Mouse (Mus musculus): ENCODE data around the gene Net1. TPM values are rescaled to one million over a fixed set of nuclear protein-coding genes. Genes with fewer than 3 reads are reported as not detected.

The Net1 gene
- total RNA-seq, 2 experiments from 2014 or later: 50.6 to 53.3 TPM

DNA sequence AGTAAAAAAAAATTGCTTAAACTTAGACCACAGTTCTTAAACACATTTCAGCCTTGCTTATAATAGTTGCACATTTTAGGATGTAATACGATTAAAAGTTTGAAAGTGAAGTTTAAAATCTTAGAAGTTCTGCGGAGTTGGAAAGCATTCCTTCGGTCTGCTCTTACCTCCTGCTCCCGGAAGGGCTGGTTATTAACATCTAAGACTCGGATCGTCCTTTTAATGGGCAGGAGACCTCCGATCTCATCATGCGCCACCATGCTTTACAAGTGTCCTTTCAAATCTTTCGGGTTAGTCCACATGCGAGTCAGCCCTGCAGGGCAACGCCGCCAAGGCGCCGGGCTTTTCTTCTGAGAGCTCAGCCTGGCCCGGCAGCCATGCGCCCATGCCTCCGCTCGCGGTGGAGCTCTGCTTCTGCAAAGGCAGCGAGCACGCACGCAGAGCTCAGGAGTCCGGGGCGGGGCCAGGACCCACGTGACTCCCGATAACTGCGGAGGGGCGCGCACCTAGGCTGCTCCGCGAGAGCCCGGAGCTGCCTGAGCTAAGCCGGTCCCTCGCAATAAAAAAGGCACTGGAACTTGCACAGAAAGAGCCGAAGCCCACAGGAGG lies 24.8 kb downstream of the Net1 start:
- DNase-seq (ENCODE audit: low spot score in 2 of 2): peak; percentile 89 to 90
- intact Hi-C loops (cut with DNase I): loop anchor here (10.0 kb wide), 1 partner anchor 118 kb away; no protein-coding TSS in a partner anchor

DNA sequence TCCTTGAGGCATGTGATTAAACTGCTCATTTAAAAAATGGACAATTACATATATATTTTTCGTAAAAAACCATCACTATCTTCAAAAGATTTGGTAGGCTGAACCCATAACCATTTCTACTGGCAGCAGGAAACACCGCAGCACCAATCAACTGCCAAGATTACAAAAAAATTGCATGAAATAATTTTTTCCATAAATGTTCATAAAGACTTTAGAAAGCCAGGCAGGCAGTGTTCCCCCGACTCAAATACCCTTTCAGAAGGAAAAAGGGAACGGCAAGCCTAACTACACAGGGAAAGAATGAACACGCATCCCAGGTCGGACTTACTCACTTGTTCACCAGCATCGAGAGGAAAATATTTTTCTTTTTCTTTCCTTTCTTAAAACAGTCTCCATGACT lies 25.4 kb downstream of the Net1 start:
- intact Hi-C loops (cut with DNase I): loop anchor here (10.0 kb wide), 1 partner anchor 118 kb away; no protein-coding TSS in a partner anchor
- DNase-seq (ENCODE audit: low spot score in 2 of 2): no peak

DNA sequence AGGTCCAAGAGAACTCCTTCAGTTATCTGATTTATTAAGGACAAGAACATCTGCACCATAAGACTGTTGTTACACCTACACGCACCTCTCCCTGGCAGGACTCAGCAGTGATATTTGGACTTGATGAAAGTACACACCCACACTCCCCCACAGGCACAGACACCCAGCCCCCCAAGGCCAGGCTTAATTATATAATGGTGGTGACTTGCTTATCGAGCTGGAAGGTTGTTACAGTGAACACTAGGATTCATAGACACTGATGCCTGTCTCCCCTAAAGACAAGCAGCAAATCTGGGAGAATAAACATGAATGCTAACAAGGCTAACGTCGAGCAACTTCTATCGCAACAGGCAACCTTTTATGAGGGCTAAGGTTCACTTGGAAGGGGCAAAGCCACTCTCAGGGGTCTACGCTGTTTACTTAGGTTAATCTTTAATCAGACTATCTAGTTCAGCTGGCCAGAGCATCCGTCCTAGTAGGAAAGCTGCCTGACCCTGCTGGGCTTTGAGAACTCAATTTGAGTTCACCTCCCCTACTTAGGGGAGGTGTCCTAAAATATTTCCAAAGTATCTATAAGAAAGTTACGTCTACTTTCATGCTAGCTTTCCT lies 26.4 kb downstream of the Net1 start:
- intact Hi-C loops (cut with DNase I): loop anchor here (10.0 kb wide), 1 partner anchor 117 kb away; no protein-coding TSS in a partner anchor

DNA sequence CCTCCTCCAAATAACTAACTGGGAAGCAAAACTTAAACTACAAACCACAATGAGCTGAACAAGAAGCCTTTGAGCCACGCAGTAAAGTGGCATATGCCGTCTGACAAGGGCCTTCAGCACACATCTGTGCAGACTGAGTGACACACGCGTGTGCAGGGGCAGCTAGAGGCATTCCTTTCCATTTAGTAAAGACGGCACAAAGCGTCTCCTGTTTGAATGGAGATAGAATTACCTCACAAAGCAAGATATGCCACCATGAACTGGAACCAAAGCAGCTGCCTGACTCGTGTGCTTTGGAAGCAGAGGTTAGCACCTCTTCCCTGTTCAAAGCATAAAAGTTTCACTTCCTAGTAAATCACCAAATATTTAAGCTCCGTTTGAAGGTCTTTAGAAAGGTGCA lies 28.0 kb downstream of the Net1 start:
- intact Hi-C loops (cut with DNase I): loop anchor here (10.0 kb wide), 1 partner anchor 115 kb away; no protein-coding TSS in a partner anchor
- no peak for DNase-seq (ENCODE audit: low spot score in 2 of 2)

More for the DNA sequence above, 26.4 kb downstream of the Net1 start:
- DNase-seq (ENCODE audit: low spot score in 2 of 2): no peak

DNA sequence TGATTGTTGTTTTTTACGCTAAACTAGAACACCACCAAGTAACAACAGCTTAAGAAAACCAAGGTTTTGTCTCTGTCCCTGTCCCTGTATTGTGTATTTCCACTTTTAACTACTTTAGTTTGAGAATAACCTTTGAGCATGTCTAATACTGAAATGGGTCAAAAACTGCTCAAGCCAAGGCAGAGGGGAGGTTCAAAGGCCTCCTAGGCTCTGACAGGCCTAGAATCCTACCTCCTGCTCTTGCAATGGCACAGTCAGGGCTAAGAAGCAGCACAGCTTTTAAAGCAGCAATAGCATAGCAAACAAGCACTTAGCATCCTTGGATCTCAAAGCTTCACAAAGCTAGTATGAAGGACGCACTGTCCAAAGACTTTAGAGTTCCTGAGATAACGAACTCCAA lies 28.9 kb downstream of the Net1 start:
- no peak for DNase-seq (ENCODE audit: low spot score in 2 of 2)
- intact Hi-C loops (cut with DNase I): no loop called here

DNA sequence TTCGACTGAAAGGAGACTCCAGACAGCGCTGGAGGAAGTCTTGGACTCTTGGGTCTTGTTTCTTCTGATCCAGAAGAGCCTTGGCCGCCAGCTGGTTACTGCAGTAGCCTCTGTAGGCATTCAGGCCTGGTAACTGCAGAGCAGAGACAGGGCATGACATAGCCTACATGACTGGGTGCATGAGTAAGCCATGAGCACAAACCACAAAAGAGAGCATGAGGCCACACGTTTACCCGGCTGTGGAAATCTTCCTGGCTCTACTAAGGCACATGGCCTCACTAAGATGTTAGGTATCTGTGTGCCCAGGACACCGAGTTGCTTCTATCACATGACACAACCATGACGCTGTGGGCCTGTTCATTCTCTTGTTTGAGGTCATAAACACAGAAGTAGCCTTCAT lies 31.4 kb downstream of the Net1 start:
- intact Hi-C loops (cut with DNase I): no loop called here
- DNase-seq (ENCODE audit: low spot score in 2 of 2): no peak

DNA sequence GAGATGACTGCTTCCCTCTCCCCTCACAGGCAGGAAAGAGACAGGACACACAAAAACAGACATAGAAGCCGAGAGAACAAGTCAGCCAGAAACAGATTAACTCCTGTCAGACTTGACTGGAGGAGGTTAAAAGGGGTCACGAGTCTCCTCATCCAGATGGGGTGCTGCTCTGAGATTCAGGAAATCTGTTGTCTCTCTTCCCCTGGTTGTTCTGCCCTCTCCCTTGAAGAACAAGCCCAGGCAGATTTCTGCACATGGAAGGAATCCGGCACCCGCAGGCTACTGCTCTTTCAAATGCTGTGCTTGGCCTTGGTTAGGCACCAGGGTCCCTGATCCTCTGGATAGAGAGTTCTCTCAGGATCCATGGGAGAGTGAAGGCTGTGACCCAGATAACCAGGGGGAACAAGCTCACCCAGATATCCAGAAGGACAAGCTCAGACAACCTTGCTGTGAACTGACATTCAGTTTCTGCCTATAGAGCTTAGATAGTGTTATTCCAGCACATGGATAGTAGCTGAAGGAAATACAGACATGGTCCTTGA lies 40.3 kb downstream of the Net1 start:
- intact Hi-C loops (cut with DNase I): no loop called here
- DNase-seq (ENCODE audit: low spot score in 2 of 2): no peak

DNA sequence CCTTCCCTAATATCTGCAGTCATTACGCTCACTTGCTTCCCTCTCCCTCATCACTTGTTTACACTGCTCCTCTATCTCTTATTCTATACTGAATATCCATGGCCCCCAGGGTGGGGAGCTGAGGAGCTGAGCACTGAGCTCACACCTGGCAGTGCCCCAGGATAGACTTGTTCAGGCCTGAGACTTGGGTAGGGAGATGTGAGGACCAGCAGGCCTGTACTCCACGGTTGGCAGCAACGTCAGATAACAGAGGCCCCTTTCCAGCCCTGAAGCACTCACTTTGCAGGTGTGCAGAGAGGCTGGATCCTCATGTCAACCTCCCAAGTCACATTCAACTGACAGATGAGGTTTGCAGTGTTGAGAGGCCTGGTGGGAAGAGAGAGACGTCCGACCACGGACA lies 40.8 kb downstream of the Net1 start:
- no peak for DNase-seq (ENCODE audit: low spot score in 2 of 2)
- intact Hi-C loops (cut with DNase I): no loop called here

DNA sequence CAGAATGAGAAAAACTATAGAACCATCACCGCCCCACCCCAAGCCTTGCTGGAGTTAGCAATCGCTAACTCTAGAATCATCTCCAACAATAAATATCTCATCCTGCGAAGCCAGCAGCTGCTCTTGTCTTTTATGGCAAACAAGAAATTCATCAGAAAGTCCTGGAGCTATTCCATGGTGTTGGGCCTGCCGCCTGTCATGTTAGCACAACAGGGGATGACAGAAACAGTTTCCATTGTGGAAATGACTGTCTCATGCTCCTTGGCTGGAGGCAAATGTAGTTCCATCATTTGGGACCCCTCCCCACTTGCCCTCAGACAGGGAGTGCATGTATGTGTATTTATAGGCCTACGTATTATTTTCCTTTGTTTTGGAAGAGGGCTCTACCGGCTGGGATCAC lies 41.6 kb downstream of the Net1 start:
- intact Hi-C loops (cut with DNase I): no loop called here
- DNase-seq (ENCODE audit: low spot score in 2 of 2): no peak

DNA sequence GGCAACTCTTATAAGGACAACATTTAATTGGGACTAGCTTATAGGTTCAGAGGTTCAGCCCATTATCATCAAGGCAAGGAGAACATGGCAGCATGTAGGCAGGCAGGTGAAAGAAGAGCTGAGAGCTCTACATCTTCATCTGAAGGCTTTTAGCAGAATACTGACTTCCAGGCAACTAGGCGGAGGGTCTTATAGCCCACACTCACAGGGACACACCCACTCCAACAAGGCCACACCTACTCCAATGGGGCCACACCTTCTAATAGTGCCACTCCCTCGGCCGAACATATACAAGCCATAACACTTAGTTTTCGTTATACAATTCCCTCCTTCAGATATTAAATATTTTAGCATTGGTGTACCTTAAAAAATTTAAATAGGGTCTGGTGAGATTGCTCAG lies 45.2 kb downstream of the Net1 start:
- intact Hi-C loops (cut with DNase I): no loop called here
- no peak for DNase-seq (ENCODE audit: low spot score in 2 of 2)

DNA sequence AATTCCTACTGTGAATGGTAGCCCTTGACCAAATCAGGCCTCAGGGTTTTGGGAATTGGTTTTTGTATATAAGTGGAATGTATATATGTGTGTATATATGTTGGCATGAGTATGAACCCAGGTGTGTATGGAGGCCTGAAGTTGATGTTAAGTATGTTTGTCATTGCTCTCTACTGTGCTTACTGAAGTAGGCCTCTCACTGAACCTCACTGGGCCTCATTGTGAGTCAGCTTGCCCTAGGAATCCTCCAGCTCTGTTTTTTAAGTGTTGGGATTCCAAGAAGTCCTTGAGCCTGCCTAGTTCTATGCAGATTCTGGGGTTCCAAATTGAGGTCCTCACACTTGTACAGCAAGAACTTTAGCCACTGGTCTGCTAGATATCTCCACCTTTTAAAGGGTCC lies 48.1 kb downstream of the Net1 start:
- intact Hi-C loops (cut with DNase I): no loop called here

DNA sequence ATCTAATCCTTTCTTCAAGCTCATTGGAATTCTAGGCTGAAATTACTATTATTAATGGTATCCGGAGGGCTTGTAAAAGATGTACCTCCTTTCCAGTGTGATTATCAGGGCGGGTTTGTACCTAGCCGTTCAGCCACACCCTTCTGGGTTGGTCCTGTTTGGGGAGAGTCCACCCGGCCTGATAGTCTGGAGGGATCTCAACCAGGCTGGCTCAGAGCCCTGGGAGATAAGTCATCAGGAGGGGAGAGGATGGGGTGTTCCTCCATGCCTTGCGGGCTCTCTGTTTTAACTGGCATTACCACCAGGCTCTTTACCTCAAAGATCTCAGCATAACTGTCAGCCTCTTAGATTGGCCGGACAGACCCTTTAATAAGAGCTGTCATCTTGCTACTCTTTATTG lies 50.9 kb downstream of the Net1 start:
- DNase-seq (ENCODE audit: low spot score in 2 of 2): no peak
- intact Hi-C loops (cut with DNase I): no loop called here

More for the DNA sequence above, 48.1 kb downstream of the Net1 start:
- DNase-seq (ENCODE audit: low spot score in 2 of 2): no peak

DNA sequence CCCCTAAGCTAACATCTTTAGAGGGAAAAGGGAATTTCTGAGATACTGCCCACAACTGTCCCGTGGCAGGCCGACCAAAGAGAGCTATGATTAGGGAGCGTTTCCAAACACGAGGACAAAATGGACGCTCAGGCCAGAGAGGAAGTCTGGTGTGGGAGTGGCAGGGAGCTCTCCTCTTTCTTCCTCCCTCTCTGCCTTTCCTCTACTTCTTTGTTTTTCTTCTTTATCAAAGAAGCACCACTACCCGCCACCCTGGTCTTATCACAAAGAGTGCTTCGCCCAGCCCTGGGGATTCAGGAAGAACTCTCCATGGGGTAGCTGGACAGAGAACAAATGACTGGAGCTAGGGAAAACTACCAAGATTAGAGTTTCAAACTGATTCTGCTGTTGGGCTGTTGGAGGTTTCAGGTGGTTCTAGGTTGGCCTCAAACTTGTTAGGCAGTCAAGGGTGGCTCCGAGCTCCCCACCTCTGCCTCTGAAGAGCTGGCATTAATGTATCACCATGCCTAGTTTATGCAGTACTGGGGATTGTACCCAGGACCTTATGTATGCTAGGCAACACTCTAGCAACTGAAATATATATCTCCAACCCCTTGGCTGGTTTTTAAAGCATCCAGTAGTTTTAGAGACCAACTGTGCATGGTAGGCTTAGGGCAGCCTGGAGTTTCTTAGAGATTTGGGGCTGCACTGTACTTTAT lies 51.5 kb downstream of the Net1 start:
- no peak for DNase-seq (ENCODE audit: low spot score in 2 of 2)
- intact Hi-C loops (cut with DNase I): no loop called here

DNA sequence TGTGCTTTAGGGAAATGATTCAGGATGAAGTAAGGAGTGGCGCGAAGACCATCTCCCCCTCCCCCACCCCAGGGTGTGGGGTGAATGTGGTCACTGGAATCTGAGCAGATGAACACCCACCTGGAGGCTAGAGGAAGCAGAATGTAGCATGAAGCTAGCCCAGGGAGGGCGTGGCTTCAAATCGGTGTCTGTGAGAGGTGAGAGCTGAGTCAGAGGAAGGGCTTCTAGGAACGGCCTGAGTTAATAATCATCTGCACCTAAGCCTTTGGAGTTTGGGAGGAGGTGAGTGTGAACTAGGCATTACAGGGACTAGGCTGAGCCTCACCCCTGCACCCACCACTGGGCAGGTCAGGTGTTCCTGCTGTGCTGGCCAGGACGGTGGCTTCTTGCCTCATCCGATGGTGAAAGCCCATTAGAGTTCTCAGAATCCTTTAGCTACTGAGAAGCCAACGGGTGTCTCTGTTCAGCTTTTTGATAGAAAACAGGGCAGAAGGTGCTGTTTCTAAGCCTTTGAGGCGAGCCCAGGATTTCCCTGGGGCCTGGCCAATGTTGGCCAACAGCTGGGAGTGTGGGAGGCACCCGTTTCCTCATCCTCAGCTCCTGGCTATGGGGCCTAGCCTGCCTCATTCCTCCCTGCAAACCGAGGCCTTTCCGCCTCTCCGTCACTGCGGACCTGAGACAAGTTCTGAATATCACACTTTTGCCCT lies 52.2 kb downstream of the Net1 start:
- intact Hi-C loops (cut with DNase I): no loop called here
- no peak for DNase-seq (ENCODE audit: low spot score in 2 of 2)

DNA sequence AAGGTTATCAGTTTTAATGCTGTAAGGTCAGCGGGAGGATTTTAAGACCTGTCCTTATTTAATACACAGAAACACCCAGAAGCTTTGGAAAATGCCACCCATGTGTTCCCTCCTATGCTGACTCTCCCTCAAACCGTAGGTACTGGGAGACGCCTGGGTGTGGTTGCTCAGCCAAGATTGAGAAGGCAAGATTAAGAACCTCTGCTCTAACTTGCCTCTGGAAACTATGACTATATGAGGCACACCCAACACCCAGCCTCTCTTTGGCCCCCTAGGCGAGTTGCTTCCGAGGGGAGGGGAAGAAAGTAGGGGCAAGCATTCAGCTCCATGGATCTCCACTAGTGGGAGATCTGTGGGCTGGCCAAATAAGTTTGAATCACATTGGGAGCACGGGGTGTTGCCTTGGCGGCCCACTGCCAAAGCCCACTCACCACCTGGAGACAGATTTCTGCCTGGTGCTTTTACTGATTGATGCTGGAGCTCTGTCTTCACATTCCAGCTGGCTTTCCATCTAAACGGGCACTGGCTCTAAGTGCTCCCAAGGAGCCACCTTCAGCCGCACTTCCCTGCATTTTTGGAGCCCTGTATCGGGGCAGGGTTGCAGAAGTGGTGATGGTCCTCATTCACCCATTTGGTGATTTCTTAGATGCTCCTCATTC lies 55.0 kb downstream of the Net1 start:
- intact Hi-C loops (cut with DNase I): no loop called here
- DNase-seq (ENCODE audit: low spot score in 2 of 2): peak; percentile 51 to 70

DNA sequence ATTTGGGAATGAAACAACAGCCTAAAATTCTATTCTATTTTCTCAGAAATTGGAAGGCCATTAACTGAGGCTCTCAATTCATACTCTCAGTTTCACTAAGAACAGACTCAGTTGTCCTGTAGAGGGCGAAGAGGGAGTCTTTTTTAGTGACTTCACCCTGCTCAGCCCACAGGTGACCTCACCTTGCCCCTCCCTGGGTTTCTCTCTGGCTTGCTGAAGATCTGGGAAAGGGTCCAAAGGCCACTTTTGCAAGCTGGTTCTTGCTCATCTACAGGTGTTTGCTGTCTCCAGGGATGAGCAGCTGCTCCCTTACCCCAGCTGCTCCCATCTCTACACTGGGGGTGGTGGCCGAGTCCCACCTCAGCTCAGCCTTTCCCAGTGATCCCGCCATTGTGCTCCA lies 55.7 kb downstream of the Net1 start:
- DNase-seq (ENCODE audit: low spot score in 2 of 2): no peak
- intact Hi-C loops (cut with DNase I): no loop called here

DNA sequence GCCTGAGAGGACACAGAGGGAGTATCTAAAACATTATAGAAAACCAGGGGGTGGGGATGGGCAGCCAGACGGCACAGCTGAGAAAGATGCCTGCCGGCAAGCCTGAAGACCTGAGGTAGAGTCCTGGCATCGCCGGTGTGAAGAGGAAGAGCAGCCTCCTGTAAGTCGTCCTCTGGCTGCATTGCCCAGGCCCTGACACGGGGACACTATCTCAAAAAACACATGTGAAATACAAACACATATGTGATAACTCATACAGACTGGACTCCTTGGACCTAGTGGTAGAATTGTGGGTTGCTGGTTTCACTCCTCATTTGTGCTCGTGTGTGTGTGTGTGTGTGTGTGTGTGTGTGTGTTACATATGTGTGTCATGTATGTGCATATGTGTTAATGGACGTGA lies 56.8 kb downstream of the Net1 start:
- DNase-seq (ENCODE audit: low spot score in 2 of 2): no peak
- intact Hi-C loops (cut with DNase I): no loop called here

DNA sequence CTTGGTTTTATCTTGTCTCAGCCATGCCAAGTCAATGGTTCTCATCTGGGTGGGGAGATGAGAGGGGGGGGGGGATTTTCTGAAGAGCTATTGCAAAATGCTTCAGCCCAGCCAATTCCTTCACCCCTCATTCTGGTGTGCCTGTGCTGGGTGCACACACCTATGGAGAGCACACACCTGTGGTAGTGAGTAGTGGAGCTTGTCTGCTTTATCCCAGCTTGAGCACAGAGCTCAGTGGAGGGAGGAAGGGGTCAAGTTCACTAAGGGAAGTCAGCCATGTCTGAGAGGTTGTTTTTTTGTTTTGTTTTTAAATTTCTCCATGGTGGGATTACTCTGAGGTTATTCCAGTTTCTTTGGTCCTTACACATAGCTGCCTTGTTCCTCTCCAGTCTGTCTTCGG lies 61.8 kb downstream of the Net1 start:
- intact Hi-C loops (cut with DNase I): no loop called here

DNA sequence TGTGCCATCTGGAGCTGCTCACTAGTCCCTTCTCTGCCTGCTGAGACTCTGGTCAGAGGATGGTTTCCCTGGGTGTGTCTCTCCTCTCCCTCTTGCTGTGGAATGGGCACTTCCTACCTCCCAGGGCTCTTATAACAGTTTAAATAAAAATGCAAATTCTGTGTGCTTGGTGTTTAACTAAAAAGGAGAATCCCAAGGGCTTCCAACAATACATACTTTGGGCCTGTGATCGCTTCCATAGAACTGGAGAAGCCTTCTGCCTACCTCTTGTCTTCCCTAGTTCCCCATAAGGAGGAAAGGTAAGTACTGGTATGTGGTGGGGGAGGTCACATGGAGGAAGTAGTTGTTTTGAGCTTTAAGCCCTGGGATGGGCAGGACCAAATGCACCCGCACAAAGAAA lies 63.2 kb downstream of the Net1 start:
- no peak for DNase-seq (ENCODE audit: low spot score in 2 of 2)
- intact Hi-C loops (cut with DNase I): no loop called here

More for the DNA sequence above, 61.8 kb downstream of the Net1 start:
- no peak for DNase-seq (ENCODE audit: low spot score in 2 of 2)

Measured in left cerebral cortex, postnatal 36 days (tissue).